Mouse (Mus musculus) liver (tissue): ENCODE data around the gene Prkd3.

ENCODE experiments used
- DNase-seq: peaks from one replicate; pipeline ENCODE4 v3.0.0-alpha.2; 2020; ENCODE audit warnings: mixed read lengths

Prkd3 gene

GRCm38 (mm10) chr17:78935857-78936256 is 84.8 kb downstream of the Prkd3 start:
- no peak for DNase-seq

GRCm38 (mm10) chr17:78917696-78918095 is 102.9 kb downstream of the Prkd3 start:
- no peak for DNase-seq

- no peak for DNase-seq
These were observed 103.7 kb downstream of the Prkd3 start for GRCm38 (mm10) chr17:78916899-78917298.

GRCm38 (mm10) chr17:78916369-78916813 is 104.2 kb downstream of the Prkd3 start, which contains the start of gene Cebpzos:
Cebpzos (plus strand) TSS chr17:78916500.
- DNase-seq, result peak; percentile 95

- no peak for DNase-seq
These were observed 104.8 kb downstream of the Prkd3 start for GRCm38 (mm10) chr17:78915772-78916171.

- no peak for DNase-seq
These were observed 106.7 kb downstream of the Prkd3 start for GRCm38 (mm10) chr17:78913921-78914320.

GRCm38 (mm10) chr17:78912861-78913281 is 107.7 kb downstream of the Prkd3 start:
- peak; percentile 60 for DNase-seq

- DNase-seq, result no peak
These were observed 111.2 kb downstream of the Prkd3 start for GRCm38 (mm10) chr17:78909374-78909773.

GRCm38 (mm10) chr17:78906892-78907291 is 113.7 kb downstream of the Prkd3 start, which contains the start of gene Sult6b1:
Sult6b1 (minus strand) TSS chr17:78906992.
- no peak for DNase-seq

GRCm38 (mm10) chr17:78903158-78903557 is 117.5 kb downstream of the Prkd3 start:
- DNase-seq, result no peak
